Mouse (Mus musculus) adrenal gland, adult 2 months (tissue): Measurements from ENCODE around the gene Dact2. TPM values are rescaled to one million over a fixed set of nuclear protein-coding genes. Genes with fewer than 3 reads are reported as not detected.

Experiments
- DNase-seq: peaks from one replicate; pipeline ENCODE4 v3.0.0; 2021
- polyA plus RNA-seq: library from polyadenylated mRNA; depleted of rRNA; stranded (reverse); fragments of >200 nt; gene quantifications from 2 replicates; pipeline ENCODE4 v1.2.3, GENCODE M21; 2012
- total RNA-seq, 2 experiments: library from RNA; stranded (reverse); gene quantifications; 2 replicates each; pipeline ENCODE4 v1.2.3; 2021

Dact2 gene
- total and polyA plus RNA-seq, 3 experiments = 1.1 to 1.9 (median 1.6) TPM

- DNase-seq = peak; percentile 80
Observed at GRCm38 (mm10) chr17:14212796-14213195, 8.7 kb upstream of the Dact2 start.

- no peak for DNase-seq
Observed at GRCm38 (mm10) chr17:14207093-14207561, 3.0 kb upstream of the Dact2 start.

- DNase-seq = peak; percentile 70
Observed at GRCm38 (mm10) chr17:14206062-14206461, 2.0 kb upstream of the Dact2 start.

GRCm38 (mm10) chr17:14205236-14205635 is 1.1 kb upstream of the Dact2 start:
- DNase-seq = no peak

GRCm38 (mm10) chr17:14203121-14203941 is 773 bp downstream of the Dact2 start:
- DNase-seq = peak; percentile 46

- no peak for DNase-seq
Observed at GRCm38 (mm10) chr17:14202291-14203030, 1.6 kb downstream of the Dact2 start.

- DNase-seq = peak; percentile 51
Observed at GRCm38 (mm10) chr17:14201281-14201787, 2.8 kb downstream of the Dact2 start.

- no peak for DNase-seq
Observed at GRCm38 (mm10) chr17:14200206-14200605, 3.9 kb downstream of the Dact2 start.

- DNase-seq = no peak
Observed at GRCm38 (mm10) chr17:14199621-14200020, 4.5 kb downstream of the Dact2 start.

- DNase-seq = no peak
Observed at GRCm38 (mm10) chr17:14192924-14193323, 11.2 kb downstream of the Dact2 start.

- DNase-seq = no peak
Observed at GRCm38 (mm10) chr17:14192432-14192831, 11.7 kb downstream of the Dact2 start.

- DNase-seq = no peak
Observed at GRCm38 (mm10) chr17:14188455-14188854, 15.6 kb downstream of the Dact2 start.

- DNase-seq = peak; percentile 78
Observed at GRCm38 (mm10) chr17:14187096-14187495, 17.0 kb downstream of the Dact2 start.

GRCm38 (mm10) chr17:14186176-14186575 is 17.9 kb downstream of the Dact2 start:
- DNase-seq = no peak

GRCm38 (mm10) chr17:14184192-14184814 is 19.8 kb downstream of the Dact2 start:
- no peak for DNase-seq

- DNase-seq = no peak
Observed at GRCm38 (mm10) chr17:14183717-14184116, 20.4 kb downstream of the Dact2 start.

- DNase-seq = no peak
Observed at GRCm38 (mm10) chr17:14182860-14183259, 21.2 kb downstream of the Dact2 start.

GRCm38 (mm10) chr17:14178911-14179310 is 25.2 kb downstream of the Dact2 start:
- no peak for DNase-seq

- DNase-seq = no peak
Observed at GRCm38 (mm10) chr17:14178475-14178874, 25.6 kb downstream of the Dact2 start.

- DNase-seq = no peak
Observed at GRCm38 (mm10) chr17:14178049-14178448, 26.1 kb downstream of the Dact2 start.

- no peak for DNase-seq
Observed at GRCm38 (mm10) chr17:14177018-14177417, 27.1 kb downstream of the Dact2 start.

- no peak for DNase-seq
Observed at GRCm38 (mm10) chr17:14175704-14176103, 28.4 kb downstream of the Dact2 start.
